Mouse (Mus musculus) hindbrain, embryonic 14.5 days (tissue): Measurements from ENCODE around the gene Camkv. TPM values are rescaled to one million over a fixed set of nuclear protein-coding genes. Genes with fewer than 3 reads are reported as not detected.

Experiments
- ATAC-seq: fragments of 200-750 bp; cut with Nextera tagmentation; 2 replicates; pipeline ENCODE4 v1.8.0; 2017; ENCODE audit warnings: moderate number of reproducible peaks, mild to moderate bottlenecking, moderate TSS enrichment, moderate library complexity; ENCODE audit not compliant: low FRiP score
- DNase-seq: peaks from one replicate; pipeline ENCODE4 v3.0.0-alpha.2; 2015; ENCODE audit warnings: low spot score
- H3K27ac ChIP-seq: fragments of 300-500 bp; sonication (generic); 2 replicates; pipeline ENCODE4 v1.5.1; 2014; ENCODE audit warnings: mild to moderate bottlenecking, moderate library complexity
- H3K27me3 ChIP-seq: fragments of 300-500 bp; sonication (generic); 2 replicates; pipeline ENCODE4 v1.6.1; 2014; ENCODE audit warnings: mild to moderate bottlenecking, low read length, mixed read lengths; ENCODE audit not compliant: control insufficient read depth, insufficient read depth
- H3K36me3 ChIP-seq: fragments of 300-500 bp; sonication (generic); replicated peaks from 2 replicates; pipeline ENCODE4 v1.6.1; 2014; ENCODE audit not compliant: control insufficient read depth, insufficient read depth
- H3K4me1 ChIP-seq: fragments of 300-500 bp; sonication (generic); replicated peaks from 2 replicates; pipeline ENCODE4 v1.6.1; 2014; ENCODE audit warnings: antibody characterized with exemption, low read length, mixed read lengths; ENCODE audit not compliant: control insufficient read depth, insufficient read depth
- H3K4me2 ChIP-seq: fragments of 300-500 bp; sonication (generic); replicated peaks from 2 replicates; pipeline ENCODE4 v1.6.1; 2014; ENCODE audit warnings: mild to moderate bottlenecking, moderate library complexity
- H3K4me3 ChIP-seq: fragments of 300-500 bp; sonication (generic); replicated peaks from 2 replicates; pipeline ENCODE4 v1.5.1; 2014; ENCODE audit warnings: mild to moderate bottlenecking, low read length
- H3K9ac ChIP-seq: fragments of 300-500 bp; sonication (generic); 2 replicates; pipeline ENCODE4 v1.6.1; 2014
- H3K9me3 ChIP-seq: fragments of 300-500 bp; sonication (generic); 2 replicates; pipeline ENCODE4 v1.6.1; 2016; ENCODE audit warnings: low read length; ENCODE audit not compliant: control insufficient read depth
- WGBS: fragments of 180-500 bp; shearing (Covaris S2); extraction: QIAGEN DNeasy Blood & Tissue Kit; methylation state at CpG from one replicate; pipeline ENCODE4 v1.1.7; 2014; 5-methylcytosine and 5-hydroxymethylcytosine counted together
- polyA plus RNA-seq: library from polyadenylated mRNA; unstranded; fragments of >200 nt; fragmentation: Nextera tagmentation; extraction: Ambion mirVana; gene quantifications from 2 replicates; pipeline ENCODE4 v1.2.1, GENCODE M21; 2014

Gene Camkv
- polyA plus RNA-seq, 1 experiment from 2014 or later, result 16.7 TPM

GRCm38 (mm10) chr9:107917895-107918608, 17.4 kb upstream of the Camkv start:
- no peak overlapping the region for H3K27ac ChIP-seq

GRCm38 (mm10) chr9:107918884-107919283, 16.6 kb upstream of the Camkv start:
- ATAC-seq, result no peak
- no peak overlapping the region for H3K9ac ChIP-seq

More at GRCm38 (mm10) chr9:107917895-107918608, 17.4 kb upstream of the Camkv start:
- no peak overlapping the region; the same call in 1 of the 2 replicates for H3K4me2 ChIP-seq
- H3K9ac ChIP-seq, result peak overlapping the region; percentile 24; the same call in 1 of the 2 replicates
- 29% methylated on average over 13 of the region's 13 CpGs for WGBS
- ATAC-seq (no peak), DNase-seq (peak; percentile 34)
- no peak overlapping the region for H3K4me3 ChIP-seq
- peaks cover 6% of the 10 kb centered on the region; the same call in 1 of the 2 replicates for H3K4me1 ChIP-seq
- no peaks in the 10 kb centered on the region for H3K27me3 ChIP-seq
- H3K9me3 ChIP-seq, result no peaks in the 10 kb centered on the region
- no peaks in the 10 kb centered on the region for H3K36me3 ChIP-seq

DNA sequence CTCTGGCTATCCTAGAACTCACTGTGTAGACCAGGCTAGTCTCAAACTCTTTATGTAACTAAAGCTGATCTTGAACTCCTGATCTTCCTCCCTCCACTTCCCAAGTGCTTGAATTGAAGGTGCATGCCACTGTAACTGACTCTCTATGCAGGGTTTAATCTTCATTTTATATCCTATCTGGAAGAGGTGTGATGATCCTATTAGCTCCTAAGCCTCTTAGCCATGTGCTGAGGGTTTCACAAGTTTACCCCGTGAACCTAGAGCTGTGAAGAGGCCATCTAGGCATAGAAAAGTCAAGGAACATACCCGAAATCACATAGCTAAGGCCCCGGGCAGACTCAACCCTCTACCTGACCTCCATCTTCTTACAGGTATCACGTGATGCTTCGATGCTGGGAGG, 16.0 kb upstream of the Camkv start:
- Histone ChIP-seq H3K27me3 (no peaks in the 10 kb centered on the region), H3K9ac (no peak overlapping the region), H3K9me3 (no peaks in the 10 kb centered on the region), H3K27ac (no peak overlapping the region), H3K4me1 (peaks cover 9% of the 10 kb centered on the region; the same call in 1 of the 2 replicates), H3K4me3 (no peak overlapping the region), H3K4me2 (no peak overlapping the region), H3K36me3 (no peaks in the 10 kb centered on the region)
- no peak for DNase-seq
- no peak for ATAC-seq
- WGBS, result 85% methylated on average over 5 of the region's 5 CpGs

More at GRCm38 (mm10) chr9:107918884-107919283, 16.6 kb upstream of the Camkv start:
- Histone ChIP-seq H3K27ac (no peak overlapping the region), H3K36me3 (no peaks in the 10 kb centered on the region), H3K4me3 (no peak overlapping the region), H3K9me3 (no peaks in the 10 kb centered on the region), H3K4me1 (peaks cover 9% of the 10 kb centered on the region; the same call in 1 of the 2 replicates), H3K4me2 (no peak overlapping the region), H3K27me3 (no peaks in the 10 kb centered on the region)
- no peak for DNase-seq
- 88% methylated on average over 6 of the region's 6 CpGs for WGBS

DNA sequence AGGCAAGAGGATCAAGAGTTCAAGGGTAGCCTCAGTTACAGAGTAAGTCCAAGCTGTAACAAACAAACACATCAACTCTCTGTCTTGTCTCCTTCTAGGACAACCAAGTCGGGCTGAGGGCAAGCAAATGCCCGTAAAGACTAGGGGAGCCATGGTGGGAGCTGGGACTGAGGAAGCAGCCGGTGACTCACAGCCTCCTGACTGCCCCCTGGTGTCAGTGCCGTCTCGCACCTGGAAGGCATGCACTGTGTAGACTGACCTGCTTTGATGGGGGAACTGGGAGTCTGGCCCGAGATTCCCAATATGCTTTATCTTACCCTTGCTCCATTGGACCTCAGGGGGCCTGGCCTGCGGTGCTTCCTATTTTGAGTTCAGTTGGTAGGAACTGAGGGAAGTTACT, 12.5 kb upstream of the Camkv start:
- H3K4me1 ChIP-seq, result peaks cover 19% of the 10 kb centered on the region; the same call in 1 of the 2 replicates
- no peak overlapping the region for H3K4me2 ChIP-seq
- H3K27ac ChIP-seq, result no peak overlapping the region
- H3K9me3 ChIP-seq, result no peaks in the 10 kb centered on the region
- no peak overlapping the region for H3K9ac ChIP-seq
- H3K36me3 ChIP-seq, result no peaks in the 10 kb centered on the region
- DNase-seq, result no peak
- H3K27me3 ChIP-seq, result no peaks in the 10 kb centered on the region
- H3K4me3 ChIP-seq, result no peak overlapping the region
- WGBS, result 41% methylated on average over 7 of the region's 7 CpGs
- ATAC-seq, result no peak

GRCm38 (mm10) chr9:107923956-107924355, 11.5 kb upstream of the Camkv start:
- no peaks in the 10 kb centered on the region for H3K27me3 ChIP-seq
- H3K9me3 ChIP-seq, result no peaks in the 10 kb centered on the region
- H3K4me2 ChIP-seq, result no peak overlapping the region
- WGBS, result 41% methylated on average over 6 of the region's 6 CpGs
- ATAC-seq (no peak), DNase-seq (no peak)
- no peak overlapping the region for H3K4me3 ChIP-seq
- no peaks in the 10 kb centered on the region for H3K36me3 ChIP-seq
- no peak overlapping the region for H3K27ac ChIP-seq
- H3K4me1 ChIP-seq, result peaks cover 14% of the 10 kb centered on the region; the same call in 1 of the 2 replicates
- H3K9ac ChIP-seq, result no peak overlapping the region

DNA sequence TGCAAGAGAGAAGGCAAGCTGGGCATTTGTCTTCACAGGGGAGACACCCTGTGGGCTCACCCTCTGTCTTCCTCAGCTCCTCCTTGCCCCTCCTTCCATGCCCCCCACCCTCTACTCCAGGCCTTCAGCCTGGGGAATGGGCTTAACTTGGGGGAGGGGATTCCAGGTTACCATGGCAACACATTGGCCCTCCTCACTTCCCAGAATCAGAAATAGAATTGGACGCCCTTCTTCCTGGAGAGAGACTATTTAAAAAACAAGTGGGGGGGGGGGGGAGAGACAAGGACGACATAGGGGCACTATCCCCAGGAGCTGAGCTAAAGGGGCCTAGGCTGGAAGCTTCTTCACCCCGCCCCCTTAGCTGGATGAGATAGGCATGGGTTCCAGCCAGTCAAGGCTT, 10.2 kb upstream of the Camkv start:
- no peaks in the 10 kb centered on the region for H3K9me3 ChIP-seq
- DNase-seq, result no peak
- H3K4me1 ChIP-seq, result peaks cover 14% of the 10 kb centered on the region; the same call in 1 of the 2 replicates
- no peaks in the 10 kb centered on the region for H3K27me3 ChIP-seq
- ATAC-seq, result no peak
- no peaks in the 10 kb centered on the region for H3K36me3 ChIP-seq
- H3K9ac ChIP-seq, result no peak overlapping the region
- H3K27ac ChIP-seq, result no peak overlapping the region
- WGBS, result 21% methylated on average over 3 of the region's 3 CpGs
- no peak overlapping the region for H3K4me2 ChIP-seq
- H3K4me3 ChIP-seq, result no peak overlapping the region

GRCm38 (mm10) chr9:107926920-107927420, 8.5 kb upstream of the Camkv start:
- Histone ChIP-seq H3K4me1 (peaks cover 14% of the 10 kb centered on the region; the same call in 1 of the 2 replicates), H3K27me3 (no peaks in the 10 kb centered on the region), H3K4me2 (no peak overlapping the region), H3K27ac (no peak overlapping the region), H3K4me3 (no peak overlapping the region), H3K36me3 (no peaks in the 10 kb centered on the region), H3K9ac (no peak overlapping the region), H3K9me3 (no peaks in the 10 kb centered on the region)
- ATAC-seq (no peak), DNase-seq (no peak)
- WGBS, result 59% methylated on average over 9 of the region's 9 CpGs

DNA sequence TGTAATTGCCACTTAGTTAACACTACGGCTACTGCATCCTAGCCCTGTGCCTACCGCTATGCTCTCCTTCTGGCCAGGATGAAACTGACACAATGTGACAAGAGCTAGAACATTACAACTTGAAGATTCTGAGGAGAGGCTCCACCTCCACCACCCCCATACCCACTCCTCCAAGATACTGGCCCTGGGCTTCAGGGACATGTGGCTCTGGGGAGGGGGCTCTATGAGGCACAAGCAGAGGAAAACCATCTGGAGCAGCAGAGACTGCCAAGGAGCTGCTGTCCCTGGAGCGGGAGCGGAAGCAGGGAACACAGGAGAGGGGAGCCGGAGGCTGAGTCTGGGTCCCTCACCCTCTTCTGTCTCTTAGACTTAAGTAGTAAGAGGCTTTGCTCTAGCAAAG, 7.7 kb upstream of the Camkv start:
- no peak overlapping the region for H3K27ac ChIP-seq
- no peak for DNase-seq
- H3K9ac ChIP-seq, result no peak overlapping the region
- H3K4me2 ChIP-seq, result no peak overlapping the region
- no peaks in the 10 kb centered on the region for H3K36me3 ChIP-seq
- H3K4me1 ChIP-seq, result peaks cover 14% of the 10 kb centered on the region; the same call in 1 of the 2 replicates
- WGBS, result 88% methylated on average over 5 of the region's 5 CpGs
- H3K9me3 ChIP-seq, result no peaks in the 10 kb centered on the region
- no peak overlapping the region for H3K4me3 ChIP-seq
- no peaks in the 10 kb centered on the region for H3K27me3 ChIP-seq
- no peak for ATAC-seq

DNA sequence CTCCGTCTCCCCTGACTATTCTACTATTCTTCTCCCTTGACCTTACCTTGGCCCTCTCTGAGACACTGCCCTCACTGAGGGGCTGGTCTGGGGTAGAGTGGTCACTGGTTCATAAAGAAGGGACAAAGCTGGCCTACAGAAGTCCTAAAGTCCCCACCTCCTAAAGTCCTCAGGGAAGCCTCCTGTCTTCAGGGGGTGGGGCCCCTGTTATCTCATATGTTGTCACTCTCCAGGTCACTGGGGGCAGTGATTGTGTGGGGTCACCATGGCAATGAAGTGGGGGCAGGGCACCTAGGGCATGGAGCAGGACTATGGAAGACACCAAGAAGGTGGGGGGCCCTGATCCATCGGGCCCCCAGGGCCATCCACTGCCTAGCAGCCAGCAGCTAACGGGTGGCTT, 7.3 kb upstream of the Camkv start, which contains the start of gene Actl11:
Actl11 (plus strand) TSS at position 301 of the 400 bp plus-strand sequence.
- DNase-seq (no peak), ATAC-seq (no peak)
- Histone ChIP-seq H3K9ac (no peak within 1 kb of the TSS), H3K27ac (no peak within 1 kb of the TSS), H3K36me3 (no peaks in the 10 kb centered on the region), H3K27me3 (no peaks in the 10 kb centered on the region), H3K4me2 (no peak within 1 kb of the TSS), H3K9me3 (no peaks in the 10 kb centered on the region), H3K4me3 (no peak within 1 kb of the TSS), H3K4me1 (peaks cover 14% of the 10 kb centered on the region; the same call in 1 of the 2 replicates)
- 78% methylated on average over 3 of the region's 3 CpGs for WGBS
